Mouse (Mus musculus) central nervous system, embryonic 14 days (tissue): Measurements from ENCODE around the gene Olfr1297. TPM values are rescaled to one million over a fixed set of nuclear protein-coding genes. Genes with fewer than 3 reads are reported as not detected.

Source experiments
- polyA plus RNA-seq: library from polyadenylated mRNA; depleted of rRNA; stranded (reverse); fragments of >200 nt; gene quantifications from 2 replicates; pipeline ENCODE4 v1.2.3, GENCODE M21; 2012; rRNA removed

The Olfr1297 gene
- polyA plus RNA-seq = not detected in 2 replicates

DNA sequence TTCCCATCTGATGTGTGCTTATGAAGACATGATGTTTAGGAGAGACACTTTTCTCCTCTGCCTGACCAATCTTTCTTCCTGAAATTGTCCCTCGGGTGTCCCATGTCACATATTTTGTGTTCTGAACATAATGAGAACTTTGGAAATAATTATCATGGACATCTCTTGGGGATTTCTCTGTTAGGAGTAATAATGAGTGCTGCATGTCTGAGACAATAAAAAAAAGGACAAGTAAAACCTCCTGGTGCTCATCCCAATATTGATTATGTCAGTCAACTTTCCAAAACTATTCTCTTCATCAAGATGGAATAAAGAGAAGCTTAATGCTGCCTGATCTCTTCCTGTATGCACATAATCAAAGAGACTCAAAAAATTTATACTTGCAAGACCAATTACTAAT, at the start of gene Olfr1297:
Gene Olfr1297, minus strand, starts transcription at position 101 of the 400 bp plus-strand sequence.

DNA sequence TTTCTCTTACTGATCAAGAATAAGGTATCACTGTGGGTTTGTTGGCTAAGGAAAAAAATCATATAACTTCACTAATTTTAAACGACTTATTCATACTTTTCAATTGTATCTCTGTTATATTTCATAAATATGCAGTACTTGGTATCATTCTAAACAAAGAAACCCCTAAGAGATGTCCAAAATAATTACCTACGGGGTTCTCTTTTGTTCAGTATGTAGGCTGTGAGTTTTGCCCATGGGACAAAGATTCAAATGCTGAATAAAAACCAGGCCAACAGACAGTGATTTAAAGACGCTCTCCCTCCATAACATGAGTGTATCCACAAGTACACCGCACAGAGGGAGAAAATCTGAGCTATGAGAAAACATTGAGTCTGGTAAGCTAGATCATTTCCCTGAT, 34.8 kb upstream of the Olfr1297 start, which contains the start of gene Olfr1299:
Gene Olfr1299, plus strand, starts transcription at position 301 of the 400 bp plus-strand sequence.

DNA sequence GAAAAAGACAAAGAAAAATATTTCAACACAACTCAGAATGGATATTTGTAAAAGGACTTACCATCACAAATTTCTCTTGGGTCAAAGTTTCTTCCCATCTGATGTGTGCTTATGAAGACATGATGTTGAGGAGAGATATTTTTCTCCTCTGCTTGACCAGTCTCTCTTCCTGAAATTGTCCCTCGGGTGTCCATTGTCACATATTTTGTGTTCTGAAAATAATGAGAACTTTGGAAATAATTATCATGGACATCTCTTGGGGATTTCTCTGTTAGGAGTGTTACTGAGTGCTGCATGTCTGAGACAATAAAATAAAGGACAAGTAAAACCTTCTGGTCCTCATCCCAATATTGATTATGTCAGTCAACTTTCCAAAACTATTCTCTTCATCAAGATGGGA, 22.8 kb upstream of the Olfr1297 start, which contains the start of gene Olfr1298:
Gene Olfr1298, minus strand, starts transcription at position 101 of the 400 bp plus-strand sequence.

DNA sequence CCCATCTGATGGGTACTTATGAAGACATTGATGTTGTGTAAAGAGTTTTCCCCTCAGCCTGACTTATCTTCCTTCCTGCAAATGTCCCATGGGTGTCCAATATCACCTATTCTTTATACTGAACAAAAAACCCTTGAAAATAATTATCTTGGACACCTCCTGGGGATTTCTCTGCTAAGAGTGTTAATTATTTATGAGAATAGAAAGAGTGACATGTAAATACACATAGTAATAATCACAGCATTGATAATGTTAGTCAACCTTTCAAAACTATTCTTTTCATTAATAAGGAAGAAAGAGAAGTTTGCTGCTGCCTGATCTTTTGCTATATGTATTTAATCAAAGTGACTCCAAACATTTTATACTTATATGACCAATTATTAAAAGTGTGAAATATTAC, 56.7 kb downstream of the Olfr1297 start, which contains the start of gene Olfr1295:
Gene Olfr1295, minus strand, starts transcription at position 101 of the 400 bp plus-strand sequence.

Other genes with a start within 250 kb of the Olfr1297 start
- gene Olfr1286, start 203.4 kb downstream of the Olfr1297 start, polyA plus RNA-seq = not detected in 2 replicates
- gene Olfr1287, start 177.4 kb downstream of the Olfr1297 start, polyA plus RNA-seq = not detected in 2 replicates
- not detected in 2 replicates for gene Olfr1288, start 152.4 kb downstream of the Olfr1297 start, polyA plus RNA-seq
- gene Olfr1289, start 145.7 kb downstream of the Olfr1297 start, polyA plus RNA-seq = not detected in 2 replicates
- not detected in 2 replicates for gene Olfr1290, start 132.7 kb downstream of the Olfr1297 start, polyA plus RNA-seq
- gene Olfr1291-ps1, start 129.3 kb downstream of the Olfr1297 start, polyA plus RNA-seq = not detected in 2 replicates
- gene Olfr1293-ps, start 101.3 kb downstream of the Olfr1297 start, polyA plus RNA-seq = not detected in 2 replicates
- gene Olfr1294, start 86.2 kb downstream of the Olfr1297 start, polyA plus RNA-seq = not detected in 2 replicates
- gene Olfr1295, start 56.8 kb downstream of the Olfr1297 start, polyA plus RNA-seq = not detected in 2 replicates
- gene Olfr1298, start 22.7 kb upstream of the Olfr1297 start, polyA plus RNA-seq = not detected in 2 replicates
- gene Olfr1299, start 34.9 kb upstream of the Olfr1297 start, polyA plus RNA-seq = not detected in 2 replicates
- gene Olfr1301, start 124.5 kb upstream of the Olfr1297 start, polyA plus RNA-seq = not detected in 2 replicates
- gene Olfr1302, start 150.9 kb upstream of the Olfr1297 start, polyA plus RNA-seq = not detected in 2 replicates
- gene Olfr1303, start 193.8 kb upstream of the Olfr1297 start, polyA plus RNA-seq = not detected in 2 replicates